Mouse (Mus musculus): ENCODE measurements at regions not wholly inside any gene's neighbourhood (a gene's known extent, or its start where the extent isn't known, plus 50 kb on each side); places are given as distances from the start of the nearest gene placed in this dataset.
"Not testable (repeated sequence)": the region's sequence is repeated elsewhere in the genome, so short reads cannot be mapped to it uniquely, and the experiment has no call there.

DNA sequence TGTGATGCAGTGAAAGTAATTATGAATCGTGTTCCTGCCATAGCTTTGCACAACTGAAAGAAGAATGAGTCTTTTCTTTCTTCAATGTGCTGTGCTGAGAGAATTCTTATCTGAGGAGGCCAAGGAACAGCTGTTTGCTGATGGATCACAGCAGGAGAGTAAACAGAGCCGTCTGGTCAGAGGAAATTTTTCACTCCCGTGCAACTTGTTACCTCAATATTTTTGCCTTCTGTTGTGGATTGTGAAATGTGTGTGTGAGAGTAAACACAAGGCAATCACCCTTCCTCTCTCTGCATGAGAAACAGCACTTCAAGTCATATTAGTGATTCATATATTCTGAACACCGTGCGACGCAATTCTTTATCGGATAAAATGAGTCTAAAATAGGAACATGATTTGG lies 171.9 kb downstream of the Epm2a start:
- DNase-seq (ENCODE audit: inconsistent age in 2 of 2, low spot score in 1 of 2) = no peak

DNA sequence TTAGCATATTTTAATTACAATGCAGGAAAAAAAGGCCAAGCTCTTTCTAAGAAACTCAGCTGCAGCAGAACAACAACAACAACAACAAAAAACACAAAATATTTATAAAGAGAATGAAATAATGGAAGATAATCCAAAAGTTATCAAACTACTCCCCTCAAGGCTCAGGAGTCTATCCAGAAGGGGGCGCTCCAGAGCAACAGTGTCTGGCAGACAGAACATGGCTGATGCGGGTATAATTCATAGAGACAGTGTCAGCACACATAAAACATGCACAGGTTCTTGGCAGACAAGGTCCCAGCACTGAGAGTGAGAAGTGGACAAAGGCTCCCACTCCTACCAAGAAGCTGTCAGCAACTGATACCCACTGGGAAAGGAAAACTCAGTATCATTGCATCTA lies 173.9 kb downstream of the Epm2a start:
- peak in 1 of 2 experiments; percentile 27 for DNase-seq (ENCODE audit: inconsistent age in 2 of 2, low spot score in 1 of 2)

GRCm38 (mm10) chr10:11531343-11531742 lies 188.1 kb downstream of the Epm2a start:
- DNase-seq (ENCODE audit: inconsistent age in 2 of 2, low spot score in 1 of 2) = no peak

- not testable (repeated sequence) for DNase-seq (ENCODE audit: inconsistent age in 2 of 2, low spot score in 1 of 2)
These were observed 212.2 kb downstream of the Epm2a start for GRCm38 (mm10) chr10:11555376-11555775.

DNA sequence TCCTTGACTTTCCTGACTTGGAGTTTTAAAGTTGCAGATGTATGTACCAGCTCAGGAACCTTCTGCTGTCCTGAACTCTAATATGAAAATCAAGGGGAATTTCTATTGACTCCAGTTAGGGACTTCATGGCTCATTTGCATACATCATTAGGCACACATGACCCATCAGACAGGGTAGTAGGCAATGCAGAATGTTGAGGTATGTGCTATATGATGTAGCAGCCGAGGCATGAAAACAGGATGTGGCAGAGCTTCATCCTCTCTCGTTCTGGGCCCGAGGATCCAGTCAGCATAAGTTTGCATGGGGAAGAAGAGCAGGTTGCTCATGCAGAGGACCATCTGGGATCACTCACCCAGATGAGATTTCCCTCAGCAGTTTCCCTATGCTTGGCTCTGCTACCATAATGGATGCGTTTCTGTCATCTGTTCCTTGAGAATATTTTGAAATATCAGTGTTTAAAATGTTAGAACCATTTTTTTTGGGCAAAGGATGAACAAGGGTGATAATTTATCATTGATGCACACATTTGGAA lies 227.4 kb downstream of the Epm2a start:
- DNase-seq (ENCODE audit: inconsistent age in 2 of 2, low spot score in 1 of 2) = no peak

GRCm38 (mm10) chr10:11608451-11608850 lies 265.2 kb downstream of the Epm2a start:
- DNase-seq (ENCODE audit: inconsistent age in 2 of 2, low spot score in 1 of 2) = no peak

- not testable (repeated sequence) for DNase-seq (ENCODE audit: inconsistent age in 2 of 2, low spot score in 1 of 2)
These were observed 265.9 kb downstream of the Epm2a start for GRCm38 (mm10) chr10:11609092-11609491.

- no peak for DNase-seq (ENCODE audit: inconsistent age in 2 of 2, low spot score in 1 of 2)
These were observed 304.9 kb downstream of the Epm2a start for GRCm38 (mm10) chr10:11648151-11648550.

- no peak for DNase-seq (ENCODE audit: inconsistent age in 2 of 2, low spot score in 1 of 2)
These were observed 317.0 kb downstream of the Epm2a start for GRCm38 (mm10) chr10:11660056-11660770.

DNA sequence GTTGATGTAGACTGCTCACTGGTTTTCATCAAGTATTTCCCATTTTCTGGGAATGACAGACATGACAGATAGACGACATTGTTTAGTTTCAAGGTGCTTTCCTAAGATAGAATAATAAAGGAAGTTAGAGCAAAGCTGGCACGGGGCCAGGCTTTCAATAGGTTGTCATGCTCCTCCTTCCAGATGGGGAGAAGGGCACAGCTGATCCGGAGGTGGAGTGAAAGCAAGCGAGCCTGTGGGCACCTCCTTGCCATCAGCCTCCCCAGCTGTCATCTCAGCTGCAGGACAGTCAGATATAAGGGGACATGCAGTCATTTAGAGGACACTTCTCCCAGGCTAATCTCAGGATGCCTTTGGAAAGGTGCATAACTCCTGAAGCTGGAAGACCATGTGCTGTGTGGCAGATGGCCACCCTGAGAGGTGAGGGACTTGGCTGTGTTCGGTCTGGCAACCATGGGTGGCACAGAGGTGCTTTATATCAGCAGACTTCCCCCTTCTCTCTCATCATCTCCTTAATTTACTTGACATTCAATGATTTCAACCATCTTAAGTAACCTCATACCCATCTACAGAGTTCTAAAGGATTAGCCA lies 318.6 kb downstream of the Epm2a start:
- no peak for DNase-seq (ENCODE audit: inconsistent age in 2 of 2, low spot score in 1 of 2)

GRCm38 (mm10) chr10:11709742-11710141 lies 366.5 kb downstream of the Epm2a start:
- DNase-seq (ENCODE audit: inconsistent age in 2 of 2, low spot score in 1 of 2) = no peak

GRCm38 (mm10) chr10:11724775-11725174 lies 381.6 kb downstream of the Epm2a start:
- no peak for DNase-seq (ENCODE audit: inconsistent age in 2 of 2, low spot score in 1 of 2)

DNA sequence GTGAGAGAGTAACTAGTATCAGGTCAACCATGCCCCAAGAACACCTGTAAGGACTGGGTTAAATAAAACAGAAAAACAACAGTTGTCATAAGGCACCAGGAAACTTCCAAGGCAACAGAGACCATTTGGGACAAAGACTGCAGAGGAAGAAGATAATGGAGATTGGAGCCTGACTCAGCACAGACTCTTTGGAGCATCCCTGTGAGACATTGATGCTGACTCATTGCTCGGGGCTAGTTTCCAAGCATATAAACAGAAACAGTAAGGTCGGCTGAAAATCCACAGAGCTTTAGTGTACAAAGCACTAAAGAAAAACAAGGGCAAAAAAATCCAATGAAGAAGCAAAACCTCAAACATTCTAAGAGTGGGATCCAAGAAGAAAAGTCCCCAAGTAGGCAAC lies 386.3 kb downstream of the Epm2a start:
- peak; percentile 4 to 36 for DNase-seq (ENCODE audit: inconsistent age in 2 of 2, low spot score in 1 of 2)

- DNase-seq (ENCODE audit: inconsistent age in 2 of 2, low spot score in 1 of 2) = no peak
These were observed 396.6 kb downstream of the Epm2a start for GRCm38 (mm10) chr10:11739574-11740368.

DNA sequence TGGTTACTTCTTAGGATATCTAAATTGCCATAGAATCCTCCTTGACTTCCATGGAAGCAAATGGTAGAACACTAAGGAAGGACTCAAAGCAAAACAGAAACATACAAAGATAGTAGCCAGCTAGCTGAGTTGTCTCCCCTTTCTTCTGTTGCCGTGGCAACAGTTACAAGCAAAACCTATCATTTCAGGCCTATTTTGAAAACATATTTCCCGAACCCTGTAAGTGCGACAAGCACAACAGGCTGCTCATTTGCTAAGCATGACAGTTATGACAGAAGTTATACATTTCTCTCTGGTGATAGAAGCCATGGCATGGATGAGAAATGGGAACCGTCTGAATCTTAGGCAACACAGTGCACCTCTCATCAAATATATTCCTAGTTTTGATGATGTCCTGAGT lies 402.4 kb downstream of the Epm2a start:
- no peak for DNase-seq (ENCODE audit: inconsistent age in 2 of 2, low spot score in 1 of 2)

DNA sequence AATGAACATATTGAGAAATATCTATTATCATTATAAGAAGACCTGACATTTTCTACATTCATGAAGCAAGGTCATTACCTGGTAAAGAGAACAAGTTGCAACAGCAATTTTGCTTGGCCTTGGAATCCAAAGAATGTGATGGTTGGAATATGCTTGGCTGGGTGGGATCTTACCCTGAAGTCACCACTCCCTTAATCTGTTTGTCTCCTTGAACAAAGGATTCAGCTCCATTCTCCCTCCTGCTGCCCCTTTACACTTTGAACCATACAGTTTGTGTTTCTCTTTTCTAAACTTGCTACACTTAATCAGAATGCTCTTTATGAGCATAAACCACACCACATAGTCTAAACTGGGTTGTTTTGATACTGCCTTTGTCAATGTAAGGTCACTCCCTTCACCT lies 403.8 kb downstream of the Epm2a start:
- DNase-seq (ENCODE audit: inconsistent age in 2 of 2, low spot score in 1 of 2) = no peak

DNA sequence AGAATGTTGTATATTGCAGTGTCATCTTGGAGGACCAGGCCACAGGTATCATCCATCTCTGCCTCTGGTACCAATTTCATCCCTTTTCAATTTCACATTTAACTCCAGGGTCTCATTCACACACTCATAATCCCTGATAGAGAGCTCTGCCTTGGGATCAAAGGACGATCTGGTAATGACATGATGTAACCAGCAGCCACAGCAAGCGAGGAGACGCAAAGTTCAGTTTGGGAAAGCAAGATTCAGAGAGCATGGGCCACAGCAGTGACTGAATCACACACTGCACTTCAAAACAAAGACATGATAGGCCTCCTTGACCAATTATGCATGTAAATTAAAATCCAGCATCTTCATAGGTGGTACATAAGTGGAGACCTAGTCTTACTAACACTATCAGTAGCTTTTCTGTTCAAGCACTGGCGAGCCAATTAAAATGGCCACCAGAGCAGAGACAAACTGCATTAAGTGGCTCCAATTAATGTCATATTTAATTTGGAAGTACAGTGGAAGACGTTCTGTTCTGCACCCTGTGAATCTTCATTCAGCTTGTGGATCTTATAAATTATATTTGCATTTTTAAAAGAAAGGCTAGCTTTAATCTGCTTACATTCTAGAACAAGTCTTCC lies 412.0 kb downstream of the Epm2a start:
- DNase-seq (ENCODE audit: inconsistent age in 2 of 2, low spot score in 1 of 2) = no peak

GRCm38 (mm10) chr10:11777894-11778293 lies 434.7 kb downstream of the Epm2a start:
- DNase-seq (ENCODE audit: inconsistent age in 2 of 2, low spot score in 1 of 2) = no peak

DNA sequence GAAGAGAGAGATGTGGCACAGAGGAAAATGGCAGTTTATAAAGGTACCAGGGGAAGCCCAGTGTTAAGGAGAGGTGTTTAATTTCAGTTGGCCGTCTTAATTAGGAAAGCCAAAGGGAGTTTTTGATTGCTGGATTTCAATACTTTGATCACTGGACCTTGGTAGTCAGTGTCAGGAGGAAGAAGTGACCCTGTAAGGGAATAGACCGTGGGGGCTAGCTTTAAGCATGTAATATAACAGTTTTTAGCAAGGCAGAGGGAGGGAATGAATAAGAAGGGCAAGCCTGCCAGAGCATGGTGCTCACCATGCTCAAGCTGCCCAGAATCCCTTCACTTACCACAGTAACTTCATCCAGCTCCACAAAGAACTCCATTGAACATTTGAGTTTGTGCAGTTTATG lies 437.1 kb downstream of the Epm2a start:
- DNase-seq (ENCODE audit: inconsistent age in 2 of 2, low spot score in 1 of 2) = no peak

GRCm38 (mm10) chr10:11787240-11787639 lies 444.0 kb downstream of the Epm2a start:
- DNase-seq (ENCODE audit: inconsistent age in 2 of 2, low spot score in 1 of 2) = no peak

GRCm38 (mm10) chr10:11799510-11799909 lies 456.3 kb downstream of the Epm2a start:
- DNase-seq (ENCODE audit: inconsistent age in 2 of 2, low spot score in 1 of 2) = no peak
